Mouse (Mus musculus): Measurements from ENCODE around the gene Rptor.

Rptor gene

GRCm38 (mm10) chr11:119687316-119687715 is 84.6 kb downstream of the Rptor start:
- DNase-seq (ENCODE audit: low read depth, low spot score): no peak

GRCm38 (mm10) chr11:119687966-119688365 is 85.3 kb downstream of the Rptor start:
- no peak for DNase-seq (ENCODE audit: low read depth, low spot score)

GRCm38 (mm10) chr11:119689936-119690335 is 87.2 kb downstream of the Rptor start:
- DNase-seq (ENCODE audit: low read depth, low spot score): no peak

- DNase-seq (ENCODE audit: low read depth, low spot score): no peak
Measured at GRCm38 (mm10) chr11:119692196-119692910, 89.6 kb downstream of the Rptor start.

- no peak for DNase-seq (ENCODE audit: low read depth, low spot score)
Measured at GRCm38 (mm10) chr11:119692911-119693261, 90.2 kb downstream of the Rptor start.

- no peak for DNase-seq (ENCODE audit: low read depth, low spot score)
Measured at GRCm38 (mm10) chr11:119694146-119694860, 91.6 kb downstream of the Rptor start.

GRCm38 (mm10) chr11:119696401-119696800 is 93.7 kb downstream of the Rptor start:
- DNase-seq (ENCODE audit: low read depth, low spot score): no peak

- no peak for DNase-seq (ENCODE audit: low read depth, low spot score)
Measured at GRCm38 (mm10) chr11:119705381-119706066, 102.8 kb downstream of the Rptor start.

GRCm38 (mm10) chr11:119707259-119707658 is 104.6 kb downstream of the Rptor start:
- no peak for DNase-seq (ENCODE audit: low read depth, low spot score)

- no peak for DNase-seq (ENCODE audit: low read depth, low spot score)
Measured at GRCm38 (mm10) chr11:119709239-119709638, 106.5 kb downstream of the Rptor start.

GRCm38 (mm10) chr11:119710338-119710737 is 107.6 kb downstream of the Rptor start:
- DNase-seq (ENCODE audit: low read depth, low spot score): no peak

- no peak for DNase-seq (ENCODE audit: low read depth, low spot score)
Measured at GRCm38 (mm10) chr11:119710822-119711221, 108.1 kb downstream of the Rptor start.

- no peak for DNase-seq (ENCODE audit: low read depth, low spot score)
Measured at GRCm38 (mm10) chr11:119715437-119715836, 112.7 kb downstream of the Rptor start.

GRCm38 (mm10) chr11:119715841-119716596 is 113.3 kb downstream of the Rptor start:
- DNase-seq (ENCODE audit: low read depth, low spot score): no peak

- no peak for DNase-seq (ENCODE audit: low read depth, low spot score)
Measured at GRCm38 (mm10) chr11:119718115-119718514, 115.4 kb downstream of the Rptor start.

GRCm38 (mm10) chr11:119720101-119721048 is 117.7 kb downstream of the Rptor start:
- no peak for DNase-seq (ENCODE audit: low read depth, low spot score)

GRCm38 (mm10) chr11:119724709-119725108 is 122.0 kb downstream of the Rptor start:
- DNase-seq (ENCODE audit: low read depth, low spot score): no peak

- no peak for DNase-seq (ENCODE audit: low read depth, low spot score)
Measured at GRCm38 (mm10) chr11:119731382-119731781, 128.7 kb downstream of the Rptor start.

GRCm38 (mm10) chr11:119732362-119732761 is 129.7 kb downstream of the Rptor start:
- DNase-seq (ENCODE audit: low read depth, low spot score): no peak

GRCm38 (mm10) chr11:119732961-119733656 is 130.4 kb downstream of the Rptor start:
- DNase-seq (ENCODE audit: low read depth, low spot score): no peak

Data from embryo, embryonic 11.5 days (tissue).